Mouse (Mus musculus): Measurements from ENCODE around the gene Naaladl2.

DNA sequence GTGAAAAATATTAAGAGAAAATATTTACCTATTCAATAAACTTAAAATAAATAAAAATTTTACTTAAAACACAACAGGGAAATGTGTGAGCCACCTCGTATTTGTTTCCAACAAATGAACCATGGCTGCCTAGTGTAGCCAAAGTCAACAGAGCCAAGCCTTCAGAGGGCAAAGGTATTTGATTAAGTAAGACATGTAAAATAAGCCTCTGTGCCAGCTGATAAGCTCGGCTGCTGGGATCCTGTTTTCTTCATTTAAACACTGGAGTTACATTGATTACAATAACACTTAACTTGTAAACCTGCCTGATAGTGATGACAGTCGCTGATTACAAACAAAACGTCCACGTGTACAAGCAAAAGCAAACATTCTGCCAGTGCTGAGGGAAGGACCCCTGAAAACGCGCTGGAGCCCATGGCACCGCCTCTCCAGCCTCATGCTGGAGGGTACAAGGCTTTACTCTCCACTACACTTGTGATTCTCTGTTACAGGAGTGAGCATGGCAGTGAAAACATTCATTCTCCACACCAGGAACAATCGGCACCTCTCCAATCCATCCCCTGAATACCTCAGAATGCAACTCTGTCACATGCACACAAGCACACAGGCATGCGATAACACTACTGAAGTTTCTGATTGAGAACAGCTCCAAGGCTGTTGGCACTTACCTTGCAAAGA, 361.1 kb downstream of the Naaladl2 start:
- no peak for TF ChIP-seq POLR2A (IDR thresholded peaks at IDR 0.05; ENCODE audit: insufficient read depth, low read length)
- no peak for TF ChIP-seq CTCF (IDR thresholded peaks at IDR 0.05; ENCODE audit: low read depth, low read length)
- TF ChIP-seq EP300 (IDR thresholded peaks at IDR 0.05; ENCODE audit: insufficient read depth, low read depth, low read length), result no peak
